Mouse (Mus musculus): ENCODE data around the gene Agpat1. TPM values are rescaled to one million over a fixed set of nuclear protein-coding genes. Genes with fewer than 3 reads are reported as not detected.

Gene Agpat1
- polyA plus RNA-seq, 2 experiments = 19.0 to 35.9 TPM

- ATAC-seq (ENCODE audit: insufficient read depth) = peak; percentile 55; the same call in 1 of the 2 replicates
- Histone ChIP-seq H3K4me3 (ENCODE audit: insufficient read depth in 1 of 2, low read depth in 2 of 2, low read length in 2 of 2) (no peak overlapping the region), H3K27me3 (ENCODE audit: control insufficient read depth, insufficient read depth, low read length) (no peaks in the 10 kb centered on the region), H3K4me1 (replicated peaks; ENCODE audit: control insufficient read depth in 2 of 2, insufficient read depth in 2 of 2, low read length in 1 of 2) (peaks cover 3 to 4% of the 10 kb centered on the region in 2 experiments; a peak in 3 of 4 replicates), H3K9me3 (ENCODE audit: control insufficient read depth, low read length) (no peaks in the 10 kb centered on the region), H3K9ac (replicated peaks) (no peak overlapping the region), H3K4me2 (ENCODE audit: low read depth) (no peak overlapping the region), H3K27ac (no peak overlapping the region), H3K36me3 (replicated peaks; ENCODE audit: control insufficient read depth, insufficient read depth, low read depth) (no peaks in the 10 kb centered on the region)
- WGBS (ENCODE audit: insufficient replicate concordance) = 15% methylated on average over 15 of the region's 15 CpGs
- peak; percentile 46 for TF ChIP-seq CTCF (IDR thresholded peaks at IDR 0.05; ENCODE audit: low read depth)
- no peak for TF ChIP-seq EP300 (IDR thresholded peaks at IDR 0.05; ENCODE audit: low read depth)
- peak in 1 of 3 experiments; percentile 20 for DNase-seq (ENCODE audit: low read depth in 3 of 3, low spot score in 3 of 3)
Observed at GRCm38 (mm10) chr17:34559895-34560294, 44.2 kb upstream of the Agpat1 start.

DNA sequence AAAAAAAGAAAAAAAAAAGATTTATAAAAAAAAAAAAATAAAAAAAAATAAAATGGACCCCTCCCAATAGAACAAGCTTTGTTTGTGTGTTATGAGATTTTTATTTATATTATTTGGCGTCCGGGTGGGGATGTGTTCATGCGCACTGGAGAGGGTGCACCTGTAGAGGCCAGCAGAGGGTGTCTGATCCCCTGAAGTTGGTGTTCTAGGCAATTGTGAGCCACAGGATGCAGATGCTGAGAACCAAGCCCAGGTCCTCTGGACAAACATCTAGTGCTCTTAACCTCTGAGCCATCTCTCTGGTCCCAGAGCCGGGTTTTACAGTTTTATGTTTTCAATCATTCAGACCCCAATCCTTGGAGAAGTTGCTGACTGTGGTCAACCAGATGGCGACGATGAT lies 43.6 kb upstream of the Agpat1 start:
- no peaks in the 10 kb centered on the region for H3K27me3 ChIP-seq (ENCODE audit: control insufficient read depth, insufficient read depth, low read length)
- no peak overlapping the region for H3K27ac ChIP-seq
- ATAC-seq (ENCODE audit: insufficient read depth) (no peak), DNase-seq (ENCODE audit: low read depth in 3 of 3, low spot score in 3 of 3) (no peak)
- H3K4me1 ChIP-seq (replicated peaks; ENCODE audit: control insufficient read depth in 2 of 2, insufficient read depth in 2 of 2, low read length in 1 of 2) = peaks cover 3 to 4% of the 10 kb centered on the region in 2 experiments; a peak in 3 of 4 replicates
- H3K4me3 ChIP-seq (ENCODE audit: insufficient read depth in 1 of 2, low read depth in 2 of 2, low read length in 2 of 2) = no peak overlapping the region
- 79% methylated on average over 6 of the region's 6 CpGs for WGBS (ENCODE audit: insufficient replicate concordance)
- no peak overlapping the region for H3K4me2 ChIP-seq (ENCODE audit: low read depth)
- no peaks in the 10 kb centered on the region for H3K36me3 ChIP-seq (replicated peaks; ENCODE audit: control insufficient read depth, insufficient read depth, low read depth)
- TF ChIP-seq EP300 (IDR thresholded peaks at IDR 0.05; ENCODE audit: low read depth) (no peak), CTCF (IDR thresholded peaks at IDR 0.05; ENCODE audit: low read depth) (no peak)
- no peaks in the 10 kb centered on the region for H3K9me3 ChIP-seq (ENCODE audit: control insufficient read depth, low read length)
- H3K9ac ChIP-seq (replicated peaks) = no peak overlapping the region

GRCm38 (mm10) chr17:34561200-34561599 lies 42.9 kb upstream of the Agpat1 start:
- Histone ChIP-seq H3K4me2 (ENCODE audit: low read depth) (peak overlapping the region; percentile 33; the same call in 1 of the 2 replicates), H3K36me3 (replicated peaks; ENCODE audit: control insufficient read depth, insufficient read depth, low read depth) (no peaks in the 10 kb centered on the region), H3K27me3 (ENCODE audit: control insufficient read depth, insufficient read depth, low read length) (no peaks in the 10 kb centered on the region), H3K9me3 (ENCODE audit: control insufficient read depth, low read length) (no peaks in the 10 kb centered on the region), H3K27ac (no peak overlapping the region), H3K9ac (replicated peaks) (no peak overlapping the region), H3K4me3 (ENCODE audit: insufficient read depth in 1 of 2, low read depth in 2 of 2, low read length in 2 of 2) (no peak overlapping the region), H3K4me1 (replicated peaks; ENCODE audit: control insufficient read depth in 2 of 2, insufficient read depth in 2 of 2, low read length in 1 of 2) (peaks cover 3 to 4% of the 10 kb centered on the region in 2 experiments; a peak in 3 of 4 replicates)
- TF ChIP-seq EP300 (IDR thresholded peaks at IDR 0.05; ENCODE audit: low read depth) = no peak
- 18% methylated on average over 8 of the region's 8 CpGs for WGBS (ENCODE audit: insufficient replicate concordance)
- ATAC-seq (ENCODE audit: insufficient read depth) (no peak), DNase-seq (ENCODE audit: low read depth in 3 of 3, low spot score in 3 of 3) (peak in 1 of 3 experiments; percentile 7)

GRCm38 (mm10) chr17:34562595-34562994 lies 41.5 kb upstream of the Agpat1 start:
- Histone ChIP-seq H3K27ac (no peak overlapping the region), H3K4me2 (ENCODE audit: low read depth) (no peak overlapping the region), H3K9me3 (ENCODE audit: control insufficient read depth, low read length) (no peaks in the 10 kb centered on the region), H3K4me1 (replicated peaks; ENCODE audit: control insufficient read depth in 2 of 2, insufficient read depth in 2 of 2, low read length in 1 of 2) (peaks cover 3 to 4% of the 10 kb centered on the region in 2 experiments; a peak in 3 of 4 replicates), H3K9ac (replicated peaks) (no peak overlapping the region), H3K36me3 (replicated peaks; ENCODE audit: control insufficient read depth, insufficient read depth, low read depth) (no peaks in the 10 kb centered on the region), H3K27me3 (ENCODE audit: control insufficient read depth, insufficient read depth, low read length) (no peaks in the 10 kb centered on the region; the same call in 1 of the 2 replicates), H3K4me3 (ENCODE audit: insufficient read depth in 1 of 2, low read depth in 2 of 2, low read length in 2 of 2) (no peak overlapping the region)
- no peak for DNase-seq (ENCODE audit: low read depth in 3 of 3, low spot score in 3 of 3)
- no peak for TF ChIP-seq EP300 (IDR thresholded peaks at IDR 0.05; ENCODE audit: low read depth)
- no peak for TF ChIP-seq CTCF (IDR thresholded peaks at IDR 0.05; ENCODE audit: low read depth)
- WGBS (ENCODE audit: insufficient replicate concordance) = 41% methylated on average over 3 of the region's 3 CpGs
- no peak for ATAC-seq (ENCODE audit: insufficient read depth)

DNA sequence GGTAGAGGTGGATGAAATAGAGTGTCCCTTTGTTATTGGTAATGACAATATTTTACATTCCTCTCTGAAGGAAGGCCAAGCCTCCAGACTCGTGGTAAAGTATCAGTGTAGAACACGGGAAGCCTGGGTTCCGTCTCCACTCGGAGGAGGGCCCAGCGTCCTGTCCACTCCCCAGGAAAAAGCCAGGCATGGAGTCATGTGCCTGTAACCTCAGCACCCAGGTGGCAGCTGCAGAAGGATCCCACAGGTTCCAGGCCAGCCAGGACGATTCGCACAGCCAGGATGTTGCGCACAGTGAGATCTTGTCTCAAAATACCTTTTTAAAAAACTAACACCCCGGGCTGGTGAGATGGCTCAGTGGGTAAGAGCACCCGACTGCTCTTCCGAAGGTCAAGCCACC lies 40.7 kb upstream of the Agpat1 start:
- no peaks in the 10 kb centered on the region for H3K36me3 ChIP-seq (replicated peaks; ENCODE audit: control insufficient read depth, insufficient read depth, low read depth)
- H3K27me3 ChIP-seq (ENCODE audit: control insufficient read depth, insufficient read depth, low read length) = no peaks in the 10 kb centered on the region; the same call in 1 of the 2 replicates
- H3K4me2 ChIP-seq (ENCODE audit: low read depth) = no peak overlapping the region
- no peak overlapping the region for H3K9ac ChIP-seq (replicated peaks)
- no peak overlapping the region for H3K4me3 ChIP-seq (ENCODE audit: insufficient read depth in 1 of 2, low read depth in 2 of 2, low read length in 2 of 2)
- no peaks in the 10 kb centered on the region for H3K9me3 ChIP-seq (ENCODE audit: control insufficient read depth, low read length)
- TF ChIP-seq EP300 (IDR thresholded peaks at IDR 0.05; ENCODE audit: low read depth) (no peak), CTCF (IDR thresholded peaks at IDR 0.05; ENCODE audit: low read depth) (no peak)
- peaks cover 3 to 4% of the 10 kb centered on the region in 2 experiments; a peak in 3 of 4 replicates for H3K4me1 ChIP-seq (replicated peaks; ENCODE audit: control insufficient read depth in 2 of 2, insufficient read depth in 2 of 2, low read length in 1 of 2)
- 69% methylated on average over 11 of the region's 11 CpGs for WGBS (ENCODE audit: insufficient replicate concordance)
- no peak for ATAC-seq (ENCODE audit: insufficient read depth)
- DNase-seq (ENCODE audit: low read depth in 3 of 3, low spot score in 3 of 3) = no peak
- H3K27ac ChIP-seq = no peak overlapping the region
